Mouse (Mus musculus) stomach, embryonic 15.5 days (tissue): ENCODE measurements around the gene Proser3. TPM values are rescaled to one million over a fixed set of nuclear protein-coding genes. Genes with fewer than 3 reads are reported as not detected.
"Not testable (repeated sequence)": the region's sequence is repeated elsewhere in the genome, so short reads cannot be mapped to it uniquely, and the experiment has no call there.

Source experiments
- ATAC-seq: fragments of 200-750 bp; cut with Nextera tagmentation; 2 replicates; pipeline ENCODE4 v1.8.0; 2017; ENCODE audit warnings: low read depth, moderate number of reproducible peaks, moderate TSS enrichment; ENCODE audit not compliant: insufficient read depth, low FRiP score
- H3K27ac ChIP-seq: fragments of 300-500 bp; sonication (generic); 2 replicates; pipeline ENCODE4 v1.5.1; 2015; ENCODE audit warnings: mild to moderate bottlenecking, inconsistent platforms
- H3K27me3 ChIP-seq: fragments of 300-500 bp; sonication (generic); replicated peaks from 2 replicates; pipeline ENCODE4 v1.6.1; 2015; ENCODE audit warnings: inconsistent platforms
- H3K36me3 ChIP-seq: fragments of 300-500 bp; sonication (generic); 2 replicates; pipeline ENCODE4 v1.6.1; 2015; ENCODE audit warnings: inconsistent platforms
- H3K4me1 ChIP-seq: fragments of 300-500 bp; sonication (generic); 2 replicates; pipeline ENCODE4 v1.6.1; 2015; ENCODE audit warnings: inconsistent platforms
- H3K4me2 ChIP-seq: fragments of 300-500 bp; sonication (generic); 2 replicates; pipeline ENCODE4 v1.6.1; 2015; ENCODE audit warnings: mild to moderate bottlenecking, inconsistent platforms
- H3K4me3 ChIP-seq: fragments of 300-500 bp; sonication (generic); replicated peaks from 2 replicates; pipeline ENCODE4 v1.5.1; 2015; ENCODE audit warnings: inconsistent platforms
- H3K9ac ChIP-seq: fragments of 300-500 bp; sonication (generic); 2 replicates; pipeline ENCODE4 v1.6.1; 2015; ENCODE audit warnings: inconsistent platforms
- H3K9me3 ChIP-seq: fragments of 300-500 bp; sonication (generic); 2 replicates; pipeline ENCODE4 v1.6.1; 2016; ENCODE audit warnings: inconsistent platforms
- WGBS: fragments of 180-500 bp; shearing (Covaris S2); methylation state at CpG from one replicate; pipeline ENCODE4 v1.1.7; 2015; 5-methylcytosine and 5-hydroxymethylcytosine counted together
- microRNA-seq: library from miRNA; unstranded; fragments of <30 nt; microRNA quantifications from one replicate; pipeline ENCODE4, GENCODE M21; 2016
- polyA plus RNA-seq: library from polyadenylated mRNA; unstranded; fragments of >200 nt; fragmentation: Nextera tagmentation; extraction: Ambion mirVana; gene quantifications from 2 replicates; pipeline ENCODE4 v1.2.1, GENCODE M21; 2015

The Proser3 gene
- polyA plus RNA-seq, 1 experiment from 2014 or later = 11.1 TPM

- not testable (repeated sequence) for H3K4me1 ChIP-seq, ATAC-seq, H3K36me3 ChIP-seq, H3K4me2 ChIP-seq, H3K4me3 ChIP-seq, H3K9ac ChIP-seq, H3K9me3 ChIP-seq, H3K27ac ChIP-seq, H3K27me3 ChIP-seq
- WGBS = 71% methylated on average over 5 of the region's 5 CpGs
These were observed 50.9 kb downstream of the Proser3 start for GRCm38 (mm10) chr7:30501159-30501558.

DNA sequence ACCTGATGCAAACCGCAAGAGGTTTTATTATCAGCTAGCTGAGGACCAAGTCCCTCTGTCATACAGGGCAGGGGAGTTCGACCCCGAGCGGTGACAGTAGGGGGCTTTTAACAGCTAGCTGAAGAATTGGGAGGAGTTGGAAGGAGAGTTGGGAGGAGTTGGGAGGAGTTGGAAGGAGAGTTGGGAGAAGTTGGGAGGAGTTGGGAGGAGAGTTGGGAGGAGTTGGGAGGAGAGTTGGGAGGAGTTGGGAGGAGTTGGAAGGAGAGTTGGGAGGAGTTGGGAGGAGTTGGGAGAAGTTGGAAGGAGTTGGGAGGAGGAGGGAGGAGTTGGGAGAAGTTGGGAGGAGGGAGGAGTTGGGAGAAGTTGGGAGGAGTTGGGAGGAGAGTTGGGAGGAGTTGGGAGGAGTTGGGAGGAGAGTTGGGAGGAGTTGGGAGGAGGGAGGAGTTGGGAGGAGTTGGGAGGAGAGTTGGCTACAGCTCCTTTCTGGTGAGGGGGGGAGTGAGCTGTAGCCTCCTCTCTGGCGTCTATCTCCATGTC lies 56.5 kb downstream of the Proser3 start:
- H3K9me3 ChIP-seq, H3K4me3 ChIP-seq, H3K27ac ChIP-seq, ATAC-seq, H3K4me2 ChIP-seq, H3K4me1 ChIP-seq, H3K36me3 ChIP-seq, H3K9ac ChIP-seq, H3K27me3 ChIP-seq: not testable (repeated sequence)
- WGBS = 47% methylated on average over 5 of the region's 5 CpGs

DNA sequence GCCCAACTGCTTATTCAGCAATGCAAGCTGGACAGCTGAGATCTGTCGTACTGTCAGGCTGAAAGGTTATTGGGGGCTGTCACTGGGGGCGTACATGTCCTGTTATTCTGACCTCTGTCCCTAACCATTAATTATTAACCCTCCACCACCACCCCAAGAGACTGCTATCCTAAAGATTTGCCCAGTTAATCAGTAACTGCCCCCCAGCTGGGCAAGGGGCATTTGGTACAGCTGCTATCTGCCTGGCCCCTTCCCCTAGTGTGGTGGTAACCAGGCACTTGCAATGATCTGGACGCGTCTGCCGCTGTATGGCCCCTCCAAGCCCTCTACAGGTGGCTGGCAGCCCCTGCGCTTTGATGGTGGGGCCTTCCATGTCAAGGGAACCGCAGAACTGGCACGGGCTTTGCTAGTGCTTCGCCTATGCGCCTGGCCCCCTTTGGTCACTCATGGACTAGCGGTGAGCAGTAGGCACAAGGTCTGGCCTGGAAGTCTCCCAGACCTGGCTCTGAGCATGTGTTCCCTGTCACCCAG lies 58.6 kb downstream of the Proser3 start, which contains the start of gene Prodh2:
TSS of gene Prodh2 (plus strand) at position 222 of the 531 bp plus-strand sequence.
- Histone ChIP-seq H3K4me1 (no peaks in the 10 kb centered on the region), H3K4me3 (no peak within 1 kb of the TSS), H3K9me3 (no peaks in the 10 kb centered on the region), H3K9ac (no peak within 1 kb of the TSS), H3K27me3 (no peaks in the 10 kb centered on the region), H3K4me2 (no peak within 1 kb of the TSS; the same call in 1 of the 2 replicates), H3K36me3 (no peaks in the 10 kb centered on the region), H3K27ac (no peak within 1 kb of the TSS)
- 40% methylated on average over 11 of the region's 11 CpGs for WGBS
- peak; percentile 70; the same call in 1 of the 2 replicates for ATAC-seq

DNA sequence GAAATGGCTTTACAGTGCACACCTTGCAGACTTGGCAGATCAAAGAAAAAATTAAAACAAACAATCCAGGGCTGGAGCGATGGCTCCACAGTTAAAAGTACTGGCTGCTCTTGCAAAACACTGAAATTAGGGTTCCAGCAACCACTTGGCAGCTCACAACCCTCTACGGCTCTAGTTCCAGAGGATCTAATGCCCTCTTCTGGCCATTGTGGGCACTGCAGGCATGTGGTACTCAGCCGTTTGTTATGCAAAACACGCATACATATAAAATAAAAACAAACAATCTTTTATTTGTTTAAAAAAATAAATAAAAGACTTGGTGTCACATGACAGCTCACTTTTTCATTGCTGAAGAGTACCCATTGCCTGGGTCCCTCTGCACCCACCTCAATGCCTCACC lies 59.3 kb downstream of the Proser3 start:
- Histone ChIP-seq H3K36me3 (no peaks in the 10 kb centered on the region), H3K27me3 (no peaks in the 10 kb centered on the region), H3K4me2 (no peak overlapping the region), H3K27ac (no peak overlapping the region), H3K4me3 (no peak overlapping the region), H3K9me3 (no peaks in the 10 kb centered on the region), H3K4me1 (no peaks in the 10 kb centered on the region), H3K9ac (no peak overlapping the region)
- 18% methylated on average over 4 of the region's 4 CpGs for WGBS
- no peak for ATAC-seq

DNA sequence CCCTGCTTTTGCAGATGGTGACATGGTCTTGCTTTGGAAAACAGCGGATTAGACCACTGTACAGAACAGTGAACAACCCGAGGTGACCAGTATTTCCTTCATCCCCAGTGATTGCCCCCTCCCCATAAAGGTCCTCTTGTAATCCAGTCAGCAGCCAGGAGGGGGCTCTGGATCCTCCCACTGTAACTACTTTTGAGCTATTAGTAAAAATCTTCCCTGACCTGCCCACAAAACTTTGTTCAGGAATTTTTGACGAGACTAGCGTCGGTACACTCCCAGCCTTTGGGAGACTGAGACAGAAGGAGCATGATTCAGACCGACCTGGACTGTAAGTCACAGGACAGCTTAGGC lies 61.2 kb downstream of the Proser3 start:
- WGBS = 15% methylated on average over 6 of the region's 6 CpGs
- ATAC-seq = no peak
- Histone ChIP-seq H3K9me3 (no peaks in the 10 kb centered on the region), H3K4me2 (no peak overlapping the region), H3K27me3 (no peaks in the 10 kb centered on the region), H3K4me3 (no peak overlapping the region), H3K27ac (no peak overlapping the region), H3K36me3 (no peaks in the 10 kb centered on the region), H3K9ac (no peak overlapping the region), H3K4me1 (no peaks in the 10 kb centered on the region)

- Histone ChIP-seq H3K4me2 (no peak overlapping the region), H3K9ac (no peak overlapping the region), H3K27ac (no peak overlapping the region), H3K27me3 (no peaks in the 10 kb centered on the region), H3K4me3 (no peak overlapping the region), H3K36me3 (no peaks in the 10 kb centered on the region), H3K9me3 (no peaks in the 10 kb centered on the region), H3K4me1 (no peaks in the 10 kb centered on the region)
- ATAC-seq = no peak
- 28% methylated on average over 16 of the region's 16 CpGs for WGBS
These were observed 61.7 kb downstream of the Proser3 start for GRCm38 (mm10) chr7:30490251-30490956.

Small RNA genes within 50 kb of the gene (microRNA-seq; reads per million reads assigned to microRNA genes)
- gene Gm38670 (0.97 reads per million), gene Mir3569 (not detected)

Other genes with a start within 250 kb of the Proser3 start
- 63.2 and 72.3 TPM in 2 replicates for gene Alkbh6, start 243.6 kb downstream of the Proser3 start, polyA plus RNA-seq
- 65.2 and 73.8 TPM in 2 replicates for gene Syne4, start 237.5 kb downstream of the Proser3 start, polyA plus RNA-seq
- 2.4 and 2.6 TPM in 2 replicates for gene E130208F15Rik, start 230.6 kb downstream of the Proser3 start, polyA plus RNA-seq
- 14.3 and 16.1 TPM in 2 replicates for gene Sdhaf1, start 228.4 kb downstream of the Proser3 start, polyA plus RNA-seq
- gene Lrfn3, start 189.5 kb downstream of the Proser3 start, polyA plus RNA-seq = 4.9 and 5.6 TPM in 2 replicates
- gene Tyrobp, start 138.5 kb downstream of the Proser3 start, polyA plus RNA-seq = 71.6 and 84.5 TPM in 2 replicates
- 1.4 and 2.0 TPM in 2 replicates for gene Hcst, start 132.4 kb downstream of the Proser3 start, polyA plus RNA-seq
- gene Nfkbid, start 130.6 kb downstream of the Proser3 start, polyA plus RNA-seq = 2.5 and 2.6 TPM in 2 replicates
- gene Aplp1, start 106.8 kb downstream of the Proser3 start, polyA plus RNA-seq = 38.6 and 46.5 TPM in 2 replicates
- 4.7 and 6.0 TPM in 2 replicates for gene Kirrel2, start 94.6 kb downstream of the Proser3 start, polyA plus RNA-seq
- 3.7 and 5.7 TPM in 2 replicates for gene Nphs1, start 94.0 kb downstream of the Proser3 start, polyA plus RNA-seq
- 3.8 and 5.0 TPM in 2 replicates for gene Prodh2, start 58.7 kb downstream of the Proser3 start, polyA plus RNA-seq
- 7.3 and 8.7 TPM in 2 replicates for gene Arhgap33, start 17.2 kb downstream of the Proser3 start, polyA plus RNA-seq
- 49.6 and 51.0 TPM in 2 replicates for gene Hspb6, start 121 bp downstream of the Proser3 start, polyA plus RNA-seq
- 55.0 and 66.3 TPM in 2 replicates for gene Lin37, start 7.5 kb upstream of the Proser3 start, polyA plus RNA-seq
- gene U2af1l4, start 11.0 kb upstream of the Proser3 start, polyA plus RNA-seq = 82.5 and 85.7 TPM in 2 replicates
- 11.1 and 11.5 TPM in 2 replicates for gene Gm49396, start 11.0 kb upstream of the Proser3 start, polyA plus RNA-seq
- gene Psenen, start 11.3 kb upstream of the Proser3 start, polyA plus RNA-seq = 135 and 138 TPM in 2 replicates
- 2.2 and 3.5 TPM in 2 replicates for gene Igflr1, start 13.1 kb upstream of the Proser3 start, polyA plus RNA-seq
- gene Kmt2b, start 36.4 kb upstream of the Proser3 start, polyA plus RNA-seq = 7.6 and 8.4 TPM in 2 replicates
- 0.81 and 0.90 TPM in 2 replicates for gene Zbtb32, start 46.6 kb upstream of the Proser3 start, polyA plus RNA-seq
- gene Upk1a, start 60.5 kb upstream of the Proser3 start, polyA plus RNA-seq = 6.8 and 7.4 TPM in 2 replicates
- gene Cox6b1, start 73.9 kb upstream of the Proser3 start, polyA plus RNA-seq = 994 and 1,014 TPM in 2 replicates
- gene Etv2, start 83.6 kb upstream of the Proser3 start, polyA plus RNA-seq = not detected in 2 replicates
- gene Rbm42, start 98.0 kb upstream of the Proser3 start, polyA plus RNA-seq = 110 and 111 TPM in 2 replicates
- gene Haus5, start 112.7 kb upstream of the Proser3 start, polyA plus RNA-seq = 39.1 and 47.7 TPM in 2 replicates
- not detected in 2 replicates for gene Pmis2, start 119.3 kb upstream of the Proser3 start, polyA plus RNA-seq
- gene 2200002J24Rik, start 146.6 kb upstream of the Proser3 start, polyA plus RNA-seq = 4.2 and 6.6 TPM in 2 replicates
- 4.9 and 9.2 TPM in 2 replicates for gene Atp4a, start 159.9 kb upstream of the Proser3 start, polyA plus RNA-seq
- 227 and 239 TPM in 2 replicates for gene Tmem147, start 177.2 kb upstream of the Proser3 start, polyA plus RNA-seq
- gene Gapdhs, start 191.4 kb upstream of the Proser3 start, polyA plus RNA-seq = 0.50 and 0.73 TPM in 2 replicates
- 8.4 and 17.9 TPM in 2 replicates for gene Sbsn, start 199.2 kb upstream of the Proser3 start, polyA plus RNA-seq
- 70.8 and 142 TPM in 2 replicates for gene Dmkn, start 211.5 kb upstream of the Proser3 start, polyA plus RNA-seq
- gene Krtdap, start 235.6 kb upstream of the Proser3 start, polyA plus RNA-seq = 96.1 and 227 TPM in 2 replicates